Mouse (Mus musculus): ENCODE data around the gene Wasf3.
"Not testable (repeated sequence)": the region's sequence is repeated elsewhere in the genome, so short reads cannot be mapped to it uniquely, and the experiment has no call there.

Gene Wasf3

DNA sequence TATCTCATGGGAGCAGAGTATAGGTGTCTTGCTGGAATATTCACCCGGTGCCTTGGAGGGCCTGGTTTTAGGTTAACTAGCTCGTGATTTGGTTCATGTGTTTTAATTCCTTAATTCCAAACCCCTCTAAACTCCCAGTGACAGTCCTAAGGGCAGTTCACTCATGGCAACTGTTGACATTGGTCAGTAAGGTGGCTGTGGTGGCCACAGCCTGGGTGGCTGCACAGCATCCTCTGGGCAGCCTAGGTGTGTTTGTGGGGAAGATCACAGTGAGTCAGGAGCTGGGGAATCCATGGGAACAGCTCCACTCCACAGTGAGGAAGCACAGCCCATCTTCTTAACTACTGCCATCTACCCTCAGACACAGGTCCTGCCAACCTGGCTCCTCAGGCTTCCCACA, 61.8 kb downstream of the Wasf3 start:
- no peak for DNase-seq (ENCODE audit: low spot score)

DNA sequence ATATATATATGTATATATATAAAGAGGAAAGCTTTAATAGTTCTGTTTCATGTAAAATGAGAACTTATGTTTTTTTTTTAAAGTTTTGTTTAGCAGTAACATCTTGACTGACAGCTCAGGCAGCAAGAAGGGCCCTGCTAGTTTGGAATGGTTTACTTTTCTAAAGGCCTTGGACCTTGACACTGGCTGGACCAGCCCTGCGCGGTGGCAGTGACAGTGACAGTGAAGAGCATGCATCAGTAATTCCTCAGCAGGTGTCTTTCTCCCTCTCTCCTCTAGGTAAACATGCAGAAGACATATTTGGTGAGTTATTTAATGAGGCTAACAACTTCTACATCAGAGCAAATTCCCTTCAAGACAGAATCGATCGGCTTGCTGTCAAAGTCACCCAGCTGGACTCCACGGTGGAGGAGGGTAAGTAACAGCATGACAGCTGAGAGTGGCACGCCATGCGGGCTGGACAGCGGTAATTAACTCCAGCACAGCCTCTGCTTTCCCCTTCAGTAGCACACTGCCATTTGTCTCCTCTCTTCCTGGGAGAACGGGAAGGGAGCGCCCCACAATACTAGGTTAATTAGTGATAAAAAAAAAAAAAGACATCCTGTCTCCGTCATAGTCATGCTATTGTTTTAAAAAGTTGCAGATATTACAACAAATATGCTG, 66.9 kb downstream of the Wasf3 start:
- no peak for DNase-seq (ENCODE audit: low spot score)

- no peak for DNase-seq (ENCODE audit: low spot score)
These were observed 68.8 kb downstream of the Wasf3 start for GRCm38 (mm10) chr5:146453556-146453955.

- no peak for DNase-seq (ENCODE audit: low spot score)
These were observed 76.8 kb downstream of the Wasf3 start for GRCm38 (mm10) chr5:146461612-146462011.

GRCm38 (mm10) chr5:146466663-146467062, 81.9 kb downstream of the Wasf3 start:
- no peak for DNase-seq (ENCODE audit: low spot score)

- DNase-seq (ENCODE audit: low spot score), result no peak
These were observed 83.5 kb downstream of the Wasf3 start for GRCm38 (mm10) chr5:146468311-146468710.

- DNase-seq (ENCODE audit: low spot score), result no peak
These were observed 86.0 kb downstream of the Wasf3 start for GRCm38 (mm10) chr5:146470821-146471220.

DNA sequence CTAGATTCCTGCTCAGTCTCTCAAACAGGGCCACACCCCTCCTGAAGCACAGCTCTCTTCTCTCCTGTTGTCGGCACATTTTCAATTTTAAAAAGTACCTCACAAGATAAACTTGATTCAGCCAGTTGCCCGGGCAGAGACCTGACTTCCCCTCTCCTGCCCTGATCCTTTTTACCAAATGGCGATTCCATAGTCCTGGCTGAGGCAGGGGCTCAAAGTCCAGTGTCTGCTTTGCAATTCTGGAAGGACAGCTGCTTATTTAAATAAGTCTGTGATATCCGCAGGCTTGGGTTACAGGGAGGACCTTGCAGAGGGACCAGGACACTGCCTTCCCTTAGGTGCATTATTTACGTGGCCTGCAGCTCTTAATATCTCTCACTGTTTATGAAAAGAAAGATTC, 86.5 kb downstream of the Wasf3 start:
- no peak for DNase-seq (ENCODE audit: low spot score)

GRCm38 (mm10) chr5:146471821-146472220, 87.0 kb downstream of the Wasf3 start:
- DNase-seq (ENCODE audit: low spot score), result no peak

- DNase-seq (ENCODE audit: low spot score), result not testable (repeated sequence)
These were observed 94.8 kb downstream of the Wasf3 start for GRCm38 (mm10) chr5:146479564-146479963.

DNA sequence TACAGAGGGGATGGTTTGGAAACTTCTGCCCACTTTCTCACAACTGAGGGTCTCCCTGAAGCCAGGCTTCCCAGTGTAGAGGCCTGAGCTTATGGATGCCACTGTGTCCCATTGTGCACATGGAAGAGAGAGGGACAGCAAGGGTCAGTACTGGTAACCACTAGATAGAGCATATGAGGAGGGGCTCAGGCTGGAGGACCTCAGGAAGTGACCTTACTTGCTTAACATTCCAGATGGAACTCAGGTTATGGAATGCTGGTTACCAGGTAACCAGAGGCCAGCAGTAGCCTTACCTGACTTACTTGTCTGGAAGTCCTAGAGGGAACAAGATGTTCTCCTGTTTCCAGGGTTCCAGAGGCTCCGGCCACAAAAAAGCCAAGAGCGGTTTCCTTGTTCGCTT, 96.9 kb downstream of the Wasf3 start, which contains the start of gene Gm6408:
Gm6408 (plus strand) TSS at position 301 of the 400 bp plus-strand sequence.
- DNase-seq (ENCODE audit: low spot score), result not testable (repeated sequence)

DNA sequence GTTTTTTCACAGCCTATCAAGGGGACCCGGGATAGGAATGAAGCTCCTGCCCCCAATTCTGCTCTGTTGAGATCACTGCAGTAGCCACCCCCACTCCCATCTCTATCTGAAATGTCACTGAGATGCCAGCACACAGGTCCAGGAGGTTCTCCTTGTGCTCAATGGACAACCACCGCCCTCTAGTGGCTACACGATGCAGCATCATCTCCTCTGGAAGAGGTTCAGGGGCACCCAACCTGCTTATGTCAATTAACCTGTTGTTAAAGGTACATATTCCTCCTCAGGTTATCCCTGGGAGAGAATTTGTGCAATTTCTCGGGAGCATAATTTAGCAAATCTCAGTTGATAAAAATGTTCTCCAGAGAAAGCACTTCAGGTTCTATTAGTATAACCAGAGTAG, 104.2 kb downstream of the Wasf3 start:
- not testable (repeated sequence) for DNase-seq (ENCODE audit: low spot score)

DNA sequence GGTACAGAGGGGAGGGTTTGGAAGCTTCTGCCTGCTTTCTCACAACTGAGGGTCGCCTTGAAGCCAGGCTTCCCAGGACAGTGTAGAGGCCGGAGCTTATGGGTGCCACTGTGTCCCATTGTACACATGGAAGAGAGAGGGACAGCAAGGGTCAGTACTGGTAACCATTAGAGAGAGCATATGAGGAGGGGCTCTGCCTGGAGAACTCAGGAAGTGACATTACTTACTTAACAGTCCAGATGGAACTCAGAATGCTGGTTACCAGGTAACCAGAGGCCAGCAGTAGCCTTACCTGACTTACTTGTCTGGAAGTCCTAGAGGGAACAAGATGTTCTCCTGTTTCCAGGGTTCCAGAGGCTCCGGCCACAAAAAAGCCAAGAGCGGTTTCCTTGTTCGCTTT, 106.3 kb downstream of the Wasf3 start, which contains the start of gene Gm6370:
Gm6370 (plus strand) TSS at position 301 of the 400 bp plus-strand sequence.
- DNase-seq (ENCODE audit: low spot score), result not testable (repeated sequence)

- not testable (repeated sequence) for DNase-seq (ENCODE audit: low spot score)
These were observed 117.3 kb downstream of the Wasf3 start, which contains the start of gene 4930449I24Rik for GRCm38 (mm10) chr5:146502099-146502498. Gene 4930449I24Rik (plus strand): TSS chr5:146502399.

- DNase-seq (ENCODE audit: low spot score), result not testable (repeated sequence)
These were observed 129.0 kb downstream of the Wasf3 start, which contains the start of gene Gm3402 for GRCm38 (mm10) chr5:146513823-146514222. Gene Gm3402 (plus strand): TSS chr5:146514123.

Measured in ovary, postnatal 10 days (tissue).